Mouse (Mus musculus) spleen, postnatal 10 days (tissue): Measurements from ENCODE around the gene Igsf3.

ENCODE experiments used
- DNase-seq, 2 experiments: peaks; one replicate each; pipeline ENCODE4 v3.0.0; 2021 to 2022; ENCODE audit warnings: low spot score in 2 of 2

Gene Igsf3

GRCm38 (mm10) chr3:101444437-101444836 lies 67.6 kb downstream of the Igsf3 start:
- DNase-seq = no peak

GRCm38 (mm10) chr3:101447239-101447638 lies 70.4 kb downstream of the Igsf3 start:
- DNase-seq = no peak

DNA sequence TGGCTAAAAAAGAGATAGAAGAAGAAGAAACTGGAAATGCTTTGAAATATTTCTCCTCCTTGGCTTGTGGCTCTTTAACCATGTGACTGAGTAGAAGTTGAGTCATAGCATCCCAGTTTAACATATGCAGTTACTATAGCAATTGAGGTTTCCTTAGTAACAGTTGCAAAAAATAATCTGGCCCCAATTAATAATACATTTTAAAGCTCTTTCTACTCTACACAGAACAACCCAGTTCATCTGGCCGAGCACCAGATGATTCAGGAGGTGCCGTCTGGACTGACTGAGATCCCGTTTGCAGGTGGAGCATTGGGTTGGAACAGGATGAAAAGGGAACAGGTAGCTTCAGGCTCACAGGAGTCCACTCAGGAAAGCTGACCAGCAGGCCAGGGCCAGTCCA lies 71.9 kb downstream of the Igsf3 start:
- no peak for DNase-seq

DNA sequence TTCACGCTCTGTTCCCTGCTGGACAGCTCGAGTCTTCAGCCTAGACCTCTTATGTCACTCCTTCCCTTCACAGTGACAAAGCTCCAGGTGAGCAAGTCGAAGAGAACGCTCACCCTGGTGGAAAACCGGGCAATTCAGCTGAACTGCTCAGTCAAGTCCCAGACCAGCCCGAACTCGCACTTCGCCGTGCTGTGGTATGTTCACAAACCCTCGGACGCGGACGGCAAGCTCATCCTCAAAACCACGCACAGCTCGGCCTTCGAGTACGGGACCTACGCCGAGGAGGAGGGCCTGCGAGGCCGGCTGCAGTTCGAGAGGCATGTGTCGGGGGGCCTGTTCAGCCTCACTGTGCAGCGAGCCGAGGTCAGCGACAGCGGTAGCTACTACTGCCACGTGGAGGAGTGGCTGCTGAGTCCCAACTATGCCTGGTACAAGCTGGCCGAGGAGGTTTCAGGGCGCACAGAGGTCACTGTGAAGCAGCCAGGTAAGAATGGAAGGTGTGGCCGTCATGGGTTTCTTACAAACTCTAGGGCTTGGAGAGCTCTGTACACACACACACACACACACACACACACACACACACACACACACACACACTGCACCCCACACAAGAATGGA lies 74.0 kb downstream of the Igsf3 start:
- DNase-seq = no peak

DNA sequence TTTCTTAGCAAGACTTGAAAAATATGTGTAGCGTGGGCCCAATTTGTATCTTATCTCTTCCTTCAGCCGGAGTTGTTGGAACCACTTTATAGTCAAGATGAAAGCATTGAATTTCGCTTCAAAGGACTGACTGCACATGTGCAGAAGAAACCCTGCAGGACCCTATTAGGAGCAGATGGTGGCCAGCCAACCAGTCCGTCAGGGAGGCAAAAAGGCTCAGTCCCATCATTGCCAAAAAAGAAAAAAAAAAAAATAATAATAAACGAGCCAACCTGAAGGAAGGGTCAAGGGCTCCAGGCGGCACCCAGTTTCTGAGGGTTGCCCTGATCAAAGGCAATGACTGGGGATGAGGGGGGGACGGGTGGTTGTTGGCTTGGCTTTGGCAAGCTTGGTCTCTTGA lies 83.7 kb downstream of the Igsf3 start:
- DNase-seq = no peak

DNA sequence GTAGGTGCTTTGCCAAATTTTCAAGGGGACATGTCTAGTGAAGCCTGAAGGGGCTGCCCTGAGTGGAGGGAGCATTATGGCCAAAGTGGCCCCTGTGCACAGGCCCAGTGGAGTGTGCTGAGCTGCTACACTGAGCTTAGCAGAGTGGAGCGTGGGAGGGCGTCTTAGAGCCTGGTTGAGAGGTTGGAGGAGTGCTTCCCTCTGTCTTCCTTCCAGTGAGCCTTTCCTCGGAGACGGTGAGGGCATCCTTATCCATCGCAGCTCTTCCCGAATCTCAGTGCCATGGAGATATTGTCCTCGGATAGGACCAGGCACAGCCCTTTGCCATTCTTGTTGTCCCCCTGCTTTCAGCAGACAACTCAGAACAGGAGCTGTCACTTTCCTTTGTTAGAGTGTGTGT lies 84.2 kb downstream of the Igsf3 start:
- no peak for DNase-seq

DNA sequence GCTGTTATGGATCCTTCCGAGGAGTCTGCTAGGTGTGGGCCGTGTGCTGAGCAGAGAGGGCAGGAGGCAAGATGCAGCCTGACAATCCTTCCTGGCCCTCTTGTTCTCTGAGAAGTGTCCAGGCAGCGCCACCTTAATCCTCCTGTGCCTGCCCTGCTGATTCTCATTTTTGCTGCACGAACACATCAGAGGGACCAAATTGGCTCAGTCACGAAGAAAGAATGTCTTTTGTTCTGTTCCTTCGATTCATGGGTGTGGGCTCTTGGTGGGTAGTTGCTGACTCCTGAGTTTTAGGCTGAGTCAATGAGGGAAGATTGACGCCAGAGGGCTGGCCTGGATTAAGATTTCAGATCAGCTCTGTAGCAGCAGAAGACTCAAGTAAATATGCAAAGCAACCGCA lies 84.9 kb downstream of the Igsf3 start:
- no peak for DNase-seq

DNA sequence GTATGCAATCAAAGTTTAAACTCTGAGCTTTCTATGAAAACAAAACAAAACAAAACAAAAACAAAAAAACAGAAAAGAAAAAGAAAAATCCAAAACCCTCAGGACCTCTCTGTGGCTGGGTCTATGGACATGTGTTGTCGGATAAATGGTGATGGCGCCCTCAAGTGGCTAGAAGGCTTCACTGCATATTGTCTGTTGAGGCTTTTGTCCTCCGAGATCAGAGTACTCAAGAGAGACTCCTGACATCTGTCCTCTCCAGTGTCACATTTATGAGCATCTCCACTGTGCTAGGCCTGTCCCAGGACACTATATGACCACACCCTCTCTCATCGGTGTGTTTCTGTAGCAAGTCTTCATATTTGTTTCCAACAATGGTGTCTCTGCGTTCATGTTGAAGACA lies 85.4 kb downstream of the Igsf3 start:
- DNase-seq = peak; percentile 67 to 84

DNA sequence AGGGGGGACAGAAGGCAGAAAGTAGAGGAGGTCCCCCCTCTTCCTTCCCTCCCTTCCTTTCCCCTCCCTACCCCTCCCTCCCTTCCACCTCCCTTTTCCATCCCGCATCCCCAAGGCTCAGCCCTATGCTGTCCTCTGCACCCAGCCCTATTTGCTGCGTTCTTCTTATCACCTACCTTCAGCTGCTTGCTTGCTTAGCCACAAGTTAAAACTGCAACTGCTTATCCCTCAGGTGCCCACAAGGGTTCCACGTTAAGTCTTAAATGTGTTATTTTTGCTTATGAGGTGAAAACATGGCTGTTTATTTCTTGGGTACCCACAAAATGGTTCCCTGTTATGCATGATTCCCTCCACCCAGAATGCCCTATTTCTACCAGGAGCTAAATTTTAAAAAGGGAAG lies 86.6 kb downstream of the Igsf3 start:
- peak in 1 of 2 experiments; percentile 46 for DNase-seq

DNA sequence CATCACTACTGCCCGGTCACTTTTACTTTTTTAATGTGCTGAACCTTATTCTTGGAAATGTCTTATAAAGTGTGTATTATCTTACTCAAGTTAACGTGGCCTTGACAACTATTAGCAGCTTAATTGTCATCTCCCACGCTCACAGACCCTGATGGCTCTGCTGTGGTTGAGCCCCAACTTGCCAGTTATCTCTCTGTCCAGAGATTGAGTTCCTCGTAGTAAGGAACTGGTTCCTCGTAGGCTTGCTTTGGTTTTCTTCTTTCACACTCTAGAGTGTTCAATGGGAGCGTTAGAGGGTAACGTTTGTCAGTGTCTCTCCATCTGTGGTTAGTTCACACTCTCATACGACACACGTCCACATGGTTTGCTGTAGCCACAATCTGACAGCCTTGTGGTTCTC lies 92.8 kb downstream of the Igsf3 start:
- no peak for DNase-seq

DNA sequence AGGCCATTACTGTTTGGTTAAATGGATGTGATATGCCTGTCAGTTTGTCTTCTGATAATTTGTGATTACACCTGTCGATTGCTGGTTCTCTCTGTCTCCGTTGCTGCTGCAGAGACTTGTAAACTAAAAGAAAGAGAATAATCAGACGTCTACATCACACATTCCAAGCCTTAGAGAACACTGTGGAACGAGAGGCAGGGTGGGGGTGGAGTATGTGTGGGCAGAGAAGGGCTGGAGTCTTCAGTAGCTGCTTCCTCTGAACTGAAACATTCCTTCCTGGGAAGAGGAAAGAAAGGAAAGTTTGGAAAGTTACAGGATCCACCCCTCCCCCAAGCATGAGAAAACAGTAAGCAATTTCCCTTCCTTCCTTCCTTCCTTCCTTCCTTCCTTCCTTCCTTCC lies 95.0 kb downstream of the Igsf3 start:
- no peak for DNase-seq

DNA sequence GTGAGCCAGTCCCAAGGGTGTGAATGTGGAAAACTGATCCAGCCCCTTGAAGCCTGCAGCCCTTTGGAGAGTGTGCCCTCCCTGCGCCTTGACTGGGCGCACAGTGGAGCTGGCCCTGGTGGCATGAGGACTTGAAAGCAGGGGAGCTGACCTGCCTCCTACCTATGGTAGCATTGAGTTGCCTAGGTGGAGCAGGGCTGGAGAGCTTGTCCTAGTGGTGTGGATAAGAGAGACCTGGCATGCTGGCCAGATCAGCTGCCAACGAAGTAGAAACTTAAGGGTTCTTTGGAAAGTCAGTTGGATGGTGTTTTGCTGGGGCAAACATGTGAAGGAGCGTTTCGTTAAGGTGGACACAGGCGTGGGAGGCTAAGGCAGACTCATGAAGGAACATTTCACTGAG lies 105.1 kb downstream of the Igsf3 start:
- no peak for DNase-seq

DNA sequence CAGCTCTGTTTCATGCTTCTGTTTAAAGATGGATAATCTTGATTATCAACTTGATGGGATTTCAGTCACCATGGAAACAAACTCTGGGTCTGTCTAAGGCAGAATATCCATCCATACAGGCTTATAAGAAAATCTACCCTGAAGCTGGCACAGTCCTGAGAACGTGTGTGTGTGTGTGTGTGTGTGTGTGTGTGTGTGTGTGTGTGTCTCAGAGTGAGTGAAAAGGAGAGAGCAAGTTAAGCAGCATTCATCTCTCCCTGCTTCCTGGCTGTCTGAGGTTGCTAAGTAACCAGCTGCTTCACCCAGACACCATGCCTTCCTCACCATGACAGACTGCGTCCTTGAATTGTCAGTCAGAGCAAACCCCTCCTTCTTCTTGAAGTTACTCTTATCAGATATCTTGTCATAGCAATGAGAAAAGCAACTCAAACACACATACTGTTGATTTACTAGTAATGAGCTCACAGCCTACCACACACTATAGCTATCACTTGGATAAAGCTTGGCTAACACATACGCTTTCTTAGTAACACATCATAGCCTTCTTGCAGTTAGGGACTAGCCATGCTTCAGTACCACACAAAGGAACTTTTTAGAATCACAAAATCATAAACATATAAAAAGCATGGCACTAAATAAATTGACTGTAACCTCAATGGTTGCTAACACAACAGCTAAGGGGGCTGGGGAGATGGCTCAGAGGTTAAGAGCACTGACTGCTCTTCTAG lies 106.5 kb downstream of the Igsf3 start:
- no peak for DNase-seq

DNA sequence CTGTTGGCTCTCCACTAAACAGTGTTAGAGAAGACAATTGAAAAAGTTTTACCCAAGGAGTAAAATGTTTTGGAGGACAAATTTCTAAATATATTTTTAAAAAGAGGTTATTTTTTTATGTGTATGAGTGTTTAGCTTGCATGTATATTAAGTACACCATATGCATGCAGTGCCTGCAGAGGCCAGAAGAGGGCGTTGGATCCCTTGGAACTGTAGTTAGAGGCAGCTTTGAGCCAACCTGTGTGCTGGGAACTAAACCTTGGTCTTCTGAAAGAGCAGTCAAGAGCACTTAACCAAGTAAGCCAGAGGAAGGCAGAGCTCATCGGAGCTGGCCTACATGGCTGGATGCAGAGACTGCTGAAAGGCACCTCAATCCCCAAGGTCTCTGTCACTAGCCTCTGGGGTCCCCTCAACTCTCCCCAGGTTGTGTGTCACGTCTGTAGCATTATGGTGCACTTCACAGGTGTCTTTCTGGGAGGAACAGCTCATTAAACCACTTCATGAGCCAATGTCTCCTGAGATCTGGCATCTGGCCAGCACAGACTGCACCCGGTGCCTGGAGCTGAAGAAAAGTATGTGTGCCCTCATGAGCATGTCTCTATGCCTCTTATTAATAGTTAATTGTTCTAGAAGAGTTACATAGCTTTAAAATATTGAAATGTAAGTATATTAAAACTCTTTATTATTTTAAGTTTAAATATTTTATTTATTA lies 109.3 kb downstream of the Igsf3 start:
- no peak for DNase-seq

DNA sequence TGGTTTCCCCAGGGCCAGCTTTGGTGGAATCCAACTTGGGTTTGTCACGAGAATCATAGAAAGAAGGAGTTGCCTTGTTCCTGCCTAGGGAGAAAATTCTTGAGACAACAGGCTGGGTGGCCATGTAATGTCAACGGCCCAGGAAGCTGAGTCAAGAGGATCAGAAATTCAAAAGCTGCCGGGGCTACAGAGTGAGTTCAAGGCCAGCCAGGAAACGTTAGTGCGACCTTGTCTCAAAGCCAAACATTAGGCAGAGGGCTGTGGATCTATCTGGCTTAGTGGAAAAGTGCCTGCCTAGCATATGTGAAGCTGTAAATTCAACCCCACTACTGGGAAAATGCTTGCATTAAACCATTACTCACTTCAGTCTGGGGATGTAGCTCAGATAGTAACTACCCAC lies 110.6 kb downstream of the Igsf3 start:
- no peak for DNase-seq

GRCm38 (mm10) chr3:101488204-101488603 lies 111.3 kb downstream of the Igsf3 start:
- no peak for DNase-seq

DNA sequence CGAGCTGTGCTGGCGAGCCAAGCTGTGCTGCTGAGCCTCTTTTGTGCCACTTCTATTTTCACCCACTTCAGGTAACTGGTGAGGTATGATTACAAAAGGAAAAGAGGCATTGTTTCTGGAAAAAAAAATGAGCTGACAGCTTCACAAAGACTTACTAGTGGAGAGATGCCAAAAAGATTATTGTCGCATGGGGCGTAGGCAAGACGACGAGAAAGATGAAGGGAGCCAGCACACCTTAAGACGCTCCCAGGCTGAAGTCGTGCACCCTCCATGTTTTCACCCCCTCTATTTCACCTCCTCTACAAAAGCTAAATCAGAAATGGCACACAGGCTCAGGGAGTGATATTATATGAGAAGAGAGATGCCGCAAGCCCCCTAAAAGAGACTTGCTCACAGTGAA lies 113.6 kb downstream of the Igsf3 start:
- DNase-seq = no peak

DNA sequence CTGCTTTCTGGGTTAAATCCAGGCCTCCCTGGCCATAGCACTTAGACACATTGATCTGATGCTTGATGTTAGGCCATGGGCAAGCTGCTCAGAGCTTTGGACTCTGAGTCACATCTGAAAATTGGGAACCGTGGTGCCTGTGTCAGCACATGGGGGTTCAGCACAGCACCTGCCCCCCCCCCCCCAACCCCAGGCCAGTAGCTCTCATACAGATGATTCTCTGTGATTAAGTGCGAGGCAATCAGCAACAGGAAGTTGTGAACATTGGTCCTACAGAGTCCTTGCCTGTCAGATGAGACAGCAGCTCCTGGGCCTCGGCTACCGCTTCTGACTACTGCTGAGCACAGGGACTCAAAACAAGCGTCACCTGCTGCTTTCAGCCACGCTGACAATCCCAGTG lies 116.0 kb downstream of the Igsf3 start:
- DNase-seq = no peak

DNA sequence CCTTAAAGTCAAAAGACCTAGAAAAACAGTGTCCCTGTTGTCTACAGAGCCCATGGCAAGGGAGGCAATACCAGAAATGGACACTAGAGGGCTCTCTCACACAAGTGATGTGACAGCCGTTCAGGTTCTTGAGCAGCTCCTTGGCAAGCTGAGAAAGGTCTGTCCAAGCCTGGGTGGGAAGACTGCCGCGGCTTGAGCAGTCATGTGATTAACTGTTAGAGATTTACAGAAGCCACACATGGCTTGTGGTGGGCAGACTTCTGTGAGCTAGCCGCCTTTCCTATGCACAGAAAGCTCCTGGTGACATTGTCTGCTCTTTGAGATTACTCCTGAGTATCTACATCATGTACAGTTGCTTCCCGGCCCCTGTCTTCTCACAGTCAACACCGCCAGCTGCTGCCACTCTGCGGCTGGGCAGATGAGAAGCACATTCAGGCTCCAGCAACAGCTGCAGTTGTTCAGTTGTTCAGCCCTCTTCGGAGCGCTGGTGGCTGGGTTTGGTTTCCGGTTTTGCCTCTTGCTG lies 117.1 kb downstream of the Igsf3 start:
- DNase-seq = peak; percentile 83 to 89

DNA sequence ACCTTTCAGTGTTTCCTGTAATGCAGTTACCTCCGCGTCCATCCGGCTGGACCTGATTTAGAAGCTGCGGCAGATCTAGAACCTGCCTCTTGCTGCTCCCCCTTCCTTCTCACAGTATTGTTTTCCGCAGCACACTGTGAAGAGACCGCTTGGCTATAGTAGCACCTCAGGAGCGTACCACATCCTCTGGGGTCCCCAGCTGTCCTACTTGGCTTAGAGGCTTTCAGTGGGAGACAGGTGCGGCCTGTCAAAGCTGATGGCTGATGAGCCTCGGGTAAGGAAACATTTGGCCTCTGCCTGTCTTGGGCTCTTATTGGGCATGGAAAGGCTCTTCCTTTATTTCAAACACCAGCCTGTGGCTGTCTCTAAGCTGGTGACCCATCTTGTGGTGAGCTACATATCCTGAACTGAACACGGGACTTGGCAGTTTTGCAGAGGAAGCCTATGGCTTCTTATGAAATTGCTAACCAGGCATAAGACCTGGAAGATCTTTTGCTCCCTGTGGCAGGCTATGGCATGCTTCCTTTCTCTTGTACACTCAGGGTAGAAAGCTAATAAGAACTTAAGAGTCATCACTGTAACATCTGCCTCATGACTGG lies 120.6 kb downstream of the Igsf3 start:
- no peak for DNase-seq

DNA sequence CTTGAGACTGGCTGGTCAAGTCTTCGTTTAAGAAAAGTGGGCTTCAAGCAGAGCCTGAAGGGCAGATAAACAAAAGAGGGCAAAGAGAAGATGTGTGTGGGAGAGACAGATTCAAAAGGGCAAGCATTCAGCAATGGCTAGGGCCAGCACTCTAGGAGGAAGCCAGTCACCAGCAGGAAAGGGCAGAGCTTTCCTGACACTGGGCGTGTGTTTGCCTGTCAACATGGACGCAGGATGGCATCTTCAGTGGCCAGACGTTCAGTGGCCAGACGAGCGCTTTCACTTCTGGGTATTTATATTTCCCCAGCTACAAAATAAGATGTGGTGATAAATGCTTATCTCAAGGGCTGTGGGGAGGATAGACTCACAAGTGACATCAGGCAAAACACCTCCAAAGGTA lies 123.0 kb downstream of the Igsf3 start:
- DNase-seq = no peak

DNA sequence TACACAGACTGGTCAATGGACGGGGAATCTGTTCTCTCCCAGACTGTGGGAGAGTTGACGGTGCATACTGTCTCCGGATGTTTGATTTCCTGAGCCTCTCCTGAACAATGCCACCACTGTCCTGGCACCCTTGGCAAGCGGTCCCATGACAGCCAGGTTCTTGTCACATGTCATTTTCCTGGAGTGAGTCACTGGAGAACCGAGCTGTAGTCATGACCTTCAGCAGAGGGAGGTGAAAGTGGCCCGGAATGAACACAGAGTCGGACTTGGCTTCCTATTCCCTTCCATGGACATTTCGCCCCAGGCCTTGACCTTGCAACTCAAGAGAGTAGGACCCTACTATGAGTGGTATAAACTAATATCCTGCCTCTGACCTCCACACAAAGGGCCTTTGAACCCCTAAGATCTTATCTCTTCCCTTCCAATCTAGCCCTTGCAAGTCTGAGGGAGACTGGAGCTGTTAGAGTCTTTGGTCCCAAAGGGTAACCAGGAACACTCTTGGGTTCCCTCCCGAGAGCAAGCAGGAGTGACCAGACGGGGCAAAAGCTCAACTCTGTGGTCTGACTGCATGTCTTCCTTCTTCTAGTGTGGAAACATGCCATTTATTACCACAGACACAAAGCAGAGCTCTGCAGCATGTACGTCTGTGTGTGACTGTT lies 123.6 kb downstream of the Igsf3 start:
- DNase-seq = no peak
